ENCODE assay signal across 7 mouse cellular contexts in the genomic region with DNA sequence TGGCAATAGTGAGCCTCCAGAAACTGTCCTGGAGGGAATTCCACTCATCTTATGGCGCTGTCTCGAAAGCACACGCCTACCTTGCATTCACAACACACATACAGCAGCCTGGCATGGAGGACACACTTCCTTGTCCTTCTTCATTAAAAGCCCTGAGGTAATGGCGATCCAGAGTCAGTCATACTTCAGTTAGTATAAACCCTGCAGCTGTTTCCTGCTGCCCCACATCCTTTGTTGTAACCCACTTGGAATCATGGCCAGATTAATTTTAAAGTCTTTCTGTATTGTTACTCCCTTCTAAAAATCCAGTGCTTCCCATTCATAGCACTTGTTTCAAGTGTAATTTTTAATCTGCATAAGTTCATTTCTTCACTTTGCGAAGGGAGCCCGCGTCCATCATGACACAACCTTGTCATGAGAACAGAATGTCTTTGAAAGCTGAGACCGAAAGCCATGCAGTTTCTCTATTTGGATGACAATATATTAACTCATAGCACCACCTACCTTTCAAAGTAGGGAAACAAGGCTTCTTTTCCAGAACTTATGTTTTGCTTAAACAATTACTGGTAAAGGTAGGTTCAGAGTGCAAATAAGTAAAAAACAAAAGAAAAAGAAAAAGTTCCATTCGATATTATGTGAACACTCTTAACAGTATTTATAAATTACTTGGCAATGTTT. TPM values are rescaled to one million over a fixed set of nuclear protein-coding genes. Genes with fewer than 3 reads are reported as not detected.
DNase-seq lines count a peak whose midpoint lies in the region; ATAC-seq and TF ChIP-seq lines count a peak whose summit lies in the region.

No protein-coding gene starts in this region.

- no peak overlapping the region for H3K4me2 ChIP-seq in midbrain, postnatal 0 days (ENCODE audit: low read depth, low read length, poor library complexity, severe bottlenecking)
- no peak overlapping the region for H3K4me2 ChIP-seq in forebrain, embryonic 11.5 days (ENCODE audit: low read depth, low read length, severe bottlenecking)

- H3K9me3 ChIP-seq in midbrain, postnatal 0 days (ENCODE audit: low read length) = no peaks in the 10 kb centered on the region
- H3K9me3 ChIP-seq in forebrain, embryonic 11.5 days (ENCODE audit: control insufficient read depth, low read length) = no peaks in the 10 kb centered on the region

- H3K27ac ChIP-seq in kidney, adult 2 months (ENCODE audit: insufficient read depth, low read depth, low read length) = no peak overlapping the region
- no peak overlapping the region for H3K27ac ChIP-seq in midbrain, postnatal 0 days (ENCODE audit: low read depth, low read length)
- no peak overlapping the region for H3K27ac ChIP-seq in forebrain, embryonic 11.5 days (ENCODE audit: low read depth, low read length)

- H3K4me3 ChIP-seq in kidney, adult 2 months (ENCODE audit: insufficient read depth, low read depth, low read length) = no peak overlapping the region
- H3K4me3 ChIP-seq in midbrain, postnatal 0 days (ENCODE audit: low read depth, low read length) = no peak overlapping the region
- no peak overlapping the region for H3K4me3 ChIP-seq in forebrain, embryonic 11.5 days (ENCODE audit: low read depth, low read length)

- no peaks in the 10 kb centered on the region for H3K27me3 ChIP-seq in kidney, adult 2 months (replicated peaks; ENCODE audit: control insufficient read depth, insufficient read depth, low read length)
- no peaks in the 10 kb centered on the region; the same call in 1 of the 2 replicates for H3K27me3 ChIP-seq in midbrain, postnatal 0 days (ENCODE audit: insufficient read depth, low read length)
- no peaks in the 10 kb centered on the region for H3K27me3 ChIP-seq in forebrain, embryonic 11.5 days (ENCODE audit: control insufficient read depth, insufficient read depth, low read length)

- no peak for TF ChIP-seq POLR2A in kidney, adult 2 months (IDR thresholded peaks at IDR 0.05; ENCODE audit: low read depth, low read length)

- no peak for DNase-seq in kidney, adult 2 months
- no peak for DNase-seq in kidney, postnatal 25 days
- peak; percentile 27 for DNase-seq in MN1 (ENCODE audit: low spot score)
- peak; percentile 63 for DNase-seq in embryo, embryonic 10.5 days (ENCODE audit: low spot score)
- DNase-seq in midbrain, postnatal 0 days (ENCODE audit: low spot score) = peak; percentile 75
- no peak for DNase-seq in ovary, postnatal 10 days (ENCODE audit: low spot score)
- no peak for DNase-seq in forebrain, embryonic 11.5 days (ENCODE audit: low spot score)

- H3K36me3 ChIP-seq in kidney, adult 2 months (ENCODE audit: control insufficient read depth, insufficient read depth, low read length) = peaks cover 1% of the 10 kb centered on the region; the same call in 1 of the 2 replicates
- no peaks in the 10 kb centered on the region; the same call in 1 of the 2 replicates for H3K36me3 ChIP-seq in midbrain, postnatal 0 days (ENCODE audit: insufficient read depth, low read length)
- no peaks in the 10 kb centered on the region for H3K36me3 ChIP-seq in forebrain, embryonic 11.5 days (ENCODE audit: control insufficient read depth, insufficient read depth, low read length)

- WGBS in kidney, adult 2 months = 72% methylated on average over 9 of the region's 9 CpGs
- 61% methylated on average over 9 of the region's 9 CpGs for WGBS in midbrain, postnatal 0 days
- WGBS in forebrain, embryonic 11.5 days = 83% methylated on average over 9 of the region's 9 CpGs

- 0 out of 2 replicates have a peak, but pooled peaks have one; percentile 8 for TF ChIP-seq CTCF in kidney, adult 2 months (conservative IDR thresholded peaks at IDR 0.05; ENCODE audit: insufficient read depth, insufficient read length, low read depth, low read length)
- peak; percentile 82 for TF ChIP-seq CTCF in midbrain, postnatal 0 days (IDR thresholded peaks at IDR 0.05)

- no peaks in the 10 kb centered on the region for H3K4me1 ChIP-seq in kidney, adult 2 months (ENCODE audit: control insufficient read depth, insufficient read depth, low read length)
- H3K4me1 ChIP-seq in midbrain, postnatal 0 days (ENCODE audit: insufficient read depth, low read length) = no peaks in the 10 kb centered on the region
- no peaks in the 10 kb centered on the region for H3K4me1 ChIP-seq in forebrain, embryonic 11.5 days (replicated peaks; ENCODE audit: control insufficient read depth, insufficient read depth, low read length)

- H3K9ac ChIP-seq in midbrain, postnatal 0 days (replicated peaks; ENCODE audit: low read length, poor library complexity, severe bottlenecking) = no peak overlapping the region
- H3K9ac ChIP-seq in forebrain, embryonic 11.5 days (ENCODE audit: low read length) = no peak overlapping the region

- 0 out of 2 replicates have a peak, but pooled peaks have one; percentile 49 for ATAC-seq in midbrain, postnatal 0 days (ENCODE audit: low FRiP score)
- ATAC-seq in forebrain, embryonic 11.5 days (replicated peaks; ENCODE audit: low FRiP score) = no peak

RNA-seq across cellular contexts. Expression of a gene that starts 54.4 kb away (rescaled TPM):
- polyA plus RNA-seq in kidney, adult 2 months (2012; rRNA removed) = 27.9 and 37.2 TPM in 2 replicates
- 47.2 and 53.2 TPM in 2 replicates for total RNA-seq in midbrain, postnatal 0 days (2014; rRNA removed)
- polyA plus RNA-seq in midbrain, postnatal 0 days (2015; fragmentation: Nextera tagmentation; extraction: Ambion mirVana) = 66.3 and 69.1 TPM in 2 replicates
- 45.3 and 48.0 TPM in 2 replicates for polyA plus RNA-seq in forebrain, embryonic 11.5 days (2014; fragmentation: Nextera tagmentation; extraction: Ambion mirVana)

RNA-seq across cellular contexts. Expression of a gene that starts 54.5 kb away (rescaled TPM):
- polyA plus RNA-seq in kidney, adult 2 months (2012; rRNA removed) = 18.7 and 24.4 TPM in 2 replicates
- total RNA-seq in midbrain, postnatal 0 days (2014; rRNA removed) = 17.0 and 35.2 TPM in 2 replicates
- 29.5 and 33.2 TPM in 2 replicates for polyA plus RNA-seq in midbrain, postnatal 0 days (2015; fragmentation: Nextera tagmentation; extraction: Ambion mirVana)
- 55.7 and 58.7 TPM in 2 replicates for polyA plus RNA-seq in forebrain, embryonic 11.5 days (2014; fragmentation: Nextera tagmentation; extraction: Ambion mirVana)

Comparison
In these comparisons a context has a peak if more than half of its experiments do, and no peak if none do; other contexts are left out.
1. DNase-seq: peak in MN1 (single experiment), embryo, embryonic 10.5 days (single experiment) and midbrain, postnatal 0 days (single experiment); none in kidney, adult 2 months (single experiment), kidney, postnatal 25 days (0 of 2), ovary, postnatal 10 days (single experiment) and forebrain, embryonic 11.5 days (single experiment).